Mouse (Mus musculus): ENCODE measurements around the gene Olfr323. TPM values are rescaled to one million over a fixed set of nuclear protein-coding genes. Genes with fewer than 3 reads are reported as not detected.

Olfr323 gene
- 0.12 and 0.16 TPM in 2 replicates for polyA plus RNA-seq (2015; fragmentation: Nextera tagmentation; extraction: Ambion mirVana)

DNA sequence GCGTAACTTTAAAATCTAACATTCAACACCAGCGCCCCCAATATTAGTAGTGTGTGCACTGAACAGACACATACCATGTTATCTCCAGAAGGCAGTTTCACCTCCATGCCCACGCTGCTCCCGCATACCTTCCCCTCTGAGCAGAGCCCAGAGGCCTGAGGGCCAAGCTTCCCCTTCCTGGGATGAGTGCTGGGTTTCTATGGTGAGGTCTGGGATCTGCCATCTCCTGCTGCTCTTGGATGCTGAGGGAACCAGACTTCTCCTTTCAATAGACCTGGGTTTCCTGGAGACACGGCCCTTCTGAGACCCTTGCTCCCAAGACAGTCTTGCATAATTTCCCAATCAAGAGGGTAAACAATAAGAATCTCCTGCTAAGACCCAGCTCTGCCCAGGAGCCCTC, at the start of gene Olfr323:
Gene Olfr323 (minus strand): TSS at position 101 of the 400 bp plus-strand sequence.
- H3K36me3 ChIP-seq, result no peaks in the 10 kb centered on the region
- H3K4me3 ChIP-seq (replicated peaks), result no peak within 1 kb of the TSS
- no peaks in the 10 kb centered on the region for H3K4me1 ChIP-seq
- no peaks in the 10 kb centered on the region for H3K9me3 ChIP-seq (replicated peaks)
- no peaks in the 10 kb centered on the region for H3K27me3 ChIP-seq
- WGBS, result 75% methylated on average over 5 of the region's 5 CpGs
- no peak within 1 kb of the TSS for H3K27ac ChIP-seq (replicated peaks)
- no peak for ATAC-seq (ENCODE audit: insufficient number of reproducible peaks, low FRiP score, low TSS enrichment, low read depth)
- no peak within 1 kb of the TSS for H3K4me2 ChIP-seq (replicated peaks)
- H3K9ac ChIP-seq, result no peak within 1 kb of the TSS

DNA sequence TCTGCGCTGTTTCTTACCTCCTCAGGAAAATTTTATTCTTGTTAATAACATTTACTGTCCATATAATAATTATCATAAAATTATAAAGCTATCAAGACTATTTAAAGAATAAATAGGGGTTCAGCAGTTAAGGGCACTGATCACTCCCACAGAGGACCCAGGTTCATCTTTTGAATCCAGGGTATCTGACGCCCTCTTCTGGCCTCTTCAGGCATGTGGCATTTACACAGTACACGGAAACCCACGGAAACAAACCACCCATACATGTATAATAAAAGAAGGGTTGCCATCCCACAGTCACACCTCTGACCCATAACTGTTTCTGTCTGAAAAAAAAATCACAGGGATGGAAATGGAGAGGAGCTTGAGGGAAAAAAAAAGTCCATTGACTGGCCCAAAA, 41.5 kb upstream of the Olfr323 start:
- Histone ChIP-seq H3K9me3 (replicated peaks) (no peaks in the 10 kb centered on the region), H3K36me3 (no peaks in the 10 kb centered on the region), H3K4me1 (no peaks in the 10 kb centered on the region), H3K4me3 (replicated peaks) (no peak overlapping the region), H3K9ac (no peak overlapping the region), H3K27me3 (no peaks in the 10 kb centered on the region), H3K4me2 (replicated peaks) (no peak overlapping the region), H3K27ac (replicated peaks) (no peak overlapping the region)
- no peak for ATAC-seq (ENCODE audit: insufficient number of reproducible peaks, low FRiP score, low TSS enrichment, low read depth)
- 50% methylated on average over 4 of the region's 4 CpGs for WGBS

- no peaks in the 10 kb centered on the region for H3K27me3 ChIP-seq
- no peak for ATAC-seq (ENCODE audit: insufficient number of reproducible peaks, low FRiP score, low TSS enrichment, low read depth)
- H3K9ac ChIP-seq, result no peak overlapping the region
- no peak overlapping the region for H3K4me2 ChIP-seq (replicated peaks)
- H3K4me1 ChIP-seq, result no peaks in the 10 kb centered on the region
- no peak overlapping the region for H3K4me3 ChIP-seq (replicated peaks)
- no peaks in the 10 kb centered on the region for H3K9me3 ChIP-seq (replicated peaks)
- H3K27ac ChIP-seq (replicated peaks), result no peak overlapping the region
- no peaks in the 10 kb centered on the region for H3K36me3 ChIP-seq
These were observed 39.0 kb upstream of the Olfr323 start for GRCm38 (mm10) chr11:58669252-58669651.

- H3K27ac ChIP-seq (replicated peaks), result no peak within 1 kb of the TSS
- no peaks in the 10 kb centered on the region for H3K27me3 ChIP-seq
- no peaks in the 10 kb centered on the region for H3K9me3 ChIP-seq (replicated peaks)
- no peak within 1 kb of the TSS for H3K4me3 ChIP-seq (replicated peaks)
- no peak within 1 kb of the TSS for H3K4me2 ChIP-seq (replicated peaks)
- no peak within 1 kb of the TSS for H3K9ac ChIP-seq
- ATAC-seq (ENCODE audit: insufficient number of reproducible peaks, low FRiP score, low TSS enrichment, low read depth), result no peak
- H3K36me3 ChIP-seq, result no peaks in the 10 kb centered on the region
- 86% methylated on average over 4 of the region's 4 CpGs for WGBS
- H3K4me1 ChIP-seq, result no peaks in the 10 kb centered on the region
These were observed 28.3 kb upstream of the Olfr323 start, which contains the start of gene Olfr322 for GRCm38 (mm10) chr11:58658596-58658995. TSS of gene Olfr322 (plus strand) at chr11:58658782.

DNA sequence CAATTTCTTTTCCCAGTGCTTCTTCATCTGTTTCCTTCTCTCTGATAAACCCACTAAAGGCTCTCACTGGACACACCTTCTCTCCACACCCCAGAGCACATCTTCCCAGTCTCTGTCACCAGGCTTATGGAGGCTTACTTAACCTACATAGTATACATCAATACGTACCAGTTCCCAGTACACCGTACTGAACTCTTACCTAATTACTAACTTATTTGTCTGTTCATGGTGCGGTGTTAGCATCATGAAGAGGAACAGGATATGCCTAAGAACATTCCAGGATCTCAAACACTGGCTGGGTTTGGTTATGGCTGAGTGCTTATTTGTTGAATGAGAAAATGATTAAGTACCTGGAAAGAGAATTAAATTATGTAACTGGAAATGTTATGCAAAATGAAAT, 24.9 kb upstream of the Olfr323 start:
- Histone ChIP-seq H3K9ac (no peak overlapping the region), H3K4me2 (replicated peaks) (no peak overlapping the region), H3K9me3 (replicated peaks) (no peaks in the 10 kb centered on the region), H3K27ac (replicated peaks) (no peak overlapping the region), H3K36me3 (no peaks in the 10 kb centered on the region), H3K4me3 (replicated peaks) (no peak overlapping the region), H3K4me1 (no peaks in the 10 kb centered on the region), H3K27me3 (no peaks in the 10 kb centered on the region)
- no peak for ATAC-seq (ENCODE audit: insufficient number of reproducible peaks, low FRiP score, low TSS enrichment, low read depth)
- WGBS, result 78% methylated on average over 3 of the region's 3 CpGs

- WGBS, result 30% methylated on average over 6 of the region's 6 CpGs
- Histone ChIP-seq H3K27me3 (peaks cover 26% of the 10 kb centered on the region), H3K9ac (no peak overlapping the region), H3K27ac (replicated peaks) (no peak overlapping the region), H3K36me3 (no peaks in the 10 kb centered on the region), H3K9me3 (replicated peaks) (no peaks in the 10 kb centered on the region), H3K4me3 (replicated peaks) (no peak overlapping the region), H3K4me1 (peaks cover 9% of the 10 kb centered on the region), H3K4me2 (replicated peaks) (no peak overlapping the region)
- no peak for ATAC-seq (ENCODE audit: insufficient number of reproducible peaks, low FRiP score, low TSS enrichment, low read depth)
These were observed 13.0 kb upstream of the Olfr323 start for GRCm38 (mm10) chr11:58643350-58643749.

- H3K36me3 ChIP-seq, result no peaks in the 10 kb centered on the region
- WGBS, result 83% methylated on average over 13 of the region's 13 CpGs
- H3K27me3 ChIP-seq, result peaks cover 33% of the 10 kb centered on the region
- peaks cover 9% of the 10 kb centered on the region for H3K4me1 ChIP-seq
- ATAC-seq (ENCODE audit: insufficient number of reproducible peaks, low FRiP score, low TSS enrichment, low read depth), result no peak
- H3K9me3 ChIP-seq (replicated peaks), result no peaks in the 10 kb centered on the region
- H3K4me2 ChIP-seq (replicated peaks), result no peak overlapping the region
- H3K9ac ChIP-seq, result no peak overlapping the region
- no peak overlapping the region for H3K27ac ChIP-seq (replicated peaks)
- H3K4me3 ChIP-seq (replicated peaks), result no peak overlapping the region
These were observed 11.5 kb upstream of the Olfr323 start for GRCm38 (mm10) chr11:58641638-58642358.

GRCm38 (mm10) chr11:58641057-58641456, 10.8 kb upstream of the Olfr323 start:
- no peak overlapping the region for H3K4me3 ChIP-seq (replicated peaks)
- H3K27me3 ChIP-seq, result peaks cover 33% of the 10 kb centered on the region
- ATAC-seq (ENCODE audit: insufficient number of reproducible peaks, low FRiP score, low TSS enrichment, low read depth), result no peak

GRCm38 (mm10) chr11:58640272-58640867, 10.1 kb upstream of the Olfr323 start, which contains the start of gene Trim58:
TSS of gene Trim58 (plus strand) at chr11:58640465.
- Histone ChIP-seq H3K9ac (no peak within 1 kb of the TSS), H3K27ac (replicated peaks) (no peak within 1 kb of the TSS), H3K4me1 (peaks cover 9% of the 10 kb centered on the region), H3K4me3 (replicated peaks) (peak within 1 kb of the TSS; percentile 29), H3K9me3 (replicated peaks) (no peaks in the 10 kb centered on the region), H3K36me3 (no peaks in the 10 kb centered on the region), H3K27me3 (peaks cover 33% of the 10 kb centered on the region), H3K4me2 (replicated peaks) (peak within 1 kb of the TSS; percentile 59)
- 2% methylated on average over 34 of the region's 34 CpGs for WGBS
- ATAC-seq (ENCODE audit: insufficient number of reproducible peaks, low FRiP score, low TSS enrichment, low read depth), result no peak

More at GRCm38 (mm10) chr11:58641057-58641456, 10.8 kb upstream of the Olfr323 start:
- peak overlapping the region; percentile 59; the same call in 1 of the 2 replicates for H3K4me2 ChIP-seq (replicated peaks)
- no peaks in the 10 kb centered on the region for H3K36me3 ChIP-seq
- 25% methylated on average over 14 of the region's 14 CpGs for WGBS
- no peak overlapping the region for H3K27ac ChIP-seq (replicated peaks)
- H3K4me1 ChIP-seq, result peaks cover 9% of the 10 kb centered on the region
- no peaks in the 10 kb centered on the region for H3K9me3 ChIP-seq (replicated peaks)
- no peak overlapping the region for H3K9ac ChIP-seq

- H3K4me2 ChIP-seq (replicated peaks), result no peak overlapping the region
- no peaks in the 10 kb centered on the region for H3K9me3 ChIP-seq (replicated peaks)
- no peaks in the 10 kb centered on the region for H3K36me3 ChIP-seq
- H3K4me3 ChIP-seq (replicated peaks), result no peak overlapping the region
- H3K4me1 ChIP-seq, result peaks cover 9% of the 10 kb centered on the region
- ATAC-seq (ENCODE audit: insufficient number of reproducible peaks, low FRiP score, low TSS enrichment, low read depth), result no peak
- H3K27ac ChIP-seq (replicated peaks), result no peak overlapping the region
- 36% methylated on average over 7 of the region's 7 CpGs for WGBS
- H3K27me3 ChIP-seq, result peaks cover 33% of the 10 kb centered on the region
- H3K9ac ChIP-seq, result no peak overlapping the region
These were observed 7.9 kb upstream of the Olfr323 start for GRCm38 (mm10) chr11:58638176-58638701.

GRCm38 (mm10) chr11:58636376-58636977, 6.2 kb upstream of the Olfr323 start:
- H3K4me1 ChIP-seq, result peaks cover 9% of the 10 kb centered on the region
- H3K9me3 ChIP-seq (replicated peaks), result no peaks in the 10 kb centered on the region
- no peak overlapping the region for H3K9ac ChIP-seq
- WGBS, result 10% methylated on average over 3 of the region's 4 CpGs
- H3K27me3 ChIP-seq, result peaks cover 30% of the 10 kb centered on the region
- no peak overlapping the region for H3K27ac ChIP-seq (replicated peaks)
- no peak overlapping the region for H3K4me2 ChIP-seq (replicated peaks)
- no peaks in the 10 kb centered on the region for H3K36me3 ChIP-seq
- no peak for ATAC-seq (ENCODE audit: insufficient number of reproducible peaks, low FRiP score, low TSS enrichment, low read depth)
- H3K4me3 ChIP-seq (replicated peaks), result no peak overlapping the region
